Mouse (Mus musculus) thymus, postnatal 10 days (tissue): ENCODE data around the gene Dirc2.

Experiments
- DNase-seq, 2 experiments: peaks; one replicate each; pipeline ENCODE4 v3.0.0; 2021; ENCODE audit warnings: low spot score in 2 of 2

Gene Dirc2

DNA sequence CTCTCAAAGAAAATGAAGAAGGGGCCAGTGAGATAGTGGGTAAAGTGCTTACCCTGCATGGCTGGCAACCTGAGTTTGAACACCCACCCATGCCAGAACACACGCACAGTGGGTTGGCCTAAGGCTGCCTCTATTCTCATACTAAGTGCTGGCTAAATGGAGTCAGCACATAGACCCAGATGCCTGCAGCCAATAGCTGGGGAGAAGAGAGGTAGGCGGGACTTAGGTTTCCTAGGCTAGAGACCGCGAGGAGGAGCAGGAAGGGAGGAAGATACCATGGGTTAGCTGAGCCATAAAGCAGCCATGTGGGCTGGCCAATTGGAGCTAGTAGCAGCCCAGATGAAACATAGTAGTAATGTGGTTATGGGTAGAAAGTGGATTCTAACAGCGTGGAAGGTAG is 3.4 kb upstream of the Dirc2 start:
- DNase-seq = no peak

DNA sequence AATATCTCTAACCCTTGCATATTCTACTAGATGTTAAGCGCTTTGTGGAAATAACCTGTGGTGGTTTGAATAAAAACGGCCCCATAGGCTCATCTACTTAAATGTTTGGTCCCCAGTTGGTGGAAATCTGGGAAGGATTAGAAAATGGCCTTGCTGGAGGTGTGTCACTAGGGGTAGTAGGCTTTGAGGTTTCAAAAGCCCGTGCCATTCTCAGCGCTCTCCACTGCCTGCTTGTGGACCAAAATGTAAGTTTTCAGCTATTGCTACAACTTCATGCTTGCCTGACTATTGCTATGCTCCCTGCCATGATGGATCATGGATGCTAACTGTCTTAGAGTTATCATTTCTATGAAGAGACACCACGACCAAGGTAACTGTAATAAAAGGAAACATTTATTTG is 2.5 kb upstream of the Dirc2 start:
- no peak for DNase-seq

GRCm38 (mm10) chr16:35771141-35771540 is 2.0 kb upstream of the Dirc2 start:
- no peak for DNase-seq

GRCm38 (mm10) chr16:35769878-35770657 is 912 bp upstream of the Dirc2 start, which contains the start of gene Hspbap1:
Gene Hspbap1 (plus strand): TSS chr16:35770375.
- peak; percentile 90 to 92 for DNase-seq

DNA sequence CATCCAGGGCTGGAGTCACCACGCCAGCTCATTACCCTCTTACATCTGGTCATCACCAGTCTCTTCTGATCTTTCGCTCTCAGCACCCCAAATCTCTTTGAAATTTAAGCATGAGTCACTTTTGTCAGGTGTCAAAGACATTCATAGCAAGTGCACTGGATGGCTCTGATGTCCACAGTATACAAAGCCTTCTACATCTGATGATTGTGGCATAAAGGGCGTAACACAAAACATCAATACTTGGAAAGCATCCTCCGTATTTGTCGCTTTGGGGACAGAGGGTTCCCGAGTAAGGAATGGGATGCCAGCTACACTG is 729 bp downstream of the Dirc2 start:
- no peak for DNase-seq

- no peak for DNase-seq
Observed at GRCm38 (mm10) chr16:35766366-35766765, 2.8 kb downstream of the Dirc2 start.

DNA sequence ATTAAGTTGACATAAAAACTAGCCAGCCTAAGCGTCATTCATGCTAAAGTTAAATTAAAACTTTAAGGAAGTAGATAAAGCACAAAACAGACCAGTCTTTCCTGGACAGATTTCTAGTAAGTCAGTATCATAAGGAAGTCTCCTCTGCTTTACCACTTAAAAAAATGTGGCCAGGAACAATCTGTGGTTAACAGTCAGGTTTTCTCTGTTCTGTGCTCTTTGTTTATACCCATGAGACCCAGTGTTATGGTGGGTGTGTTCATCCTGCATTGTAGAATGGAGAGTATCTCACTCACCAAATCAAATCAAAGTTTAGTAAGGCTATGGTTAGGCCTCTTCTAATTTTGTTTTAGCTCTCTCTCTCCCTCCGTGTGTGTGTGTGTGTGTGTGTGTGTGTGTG is 3.7 kb downstream of the Dirc2 start:
- DNase-seq = no peak

DNA sequence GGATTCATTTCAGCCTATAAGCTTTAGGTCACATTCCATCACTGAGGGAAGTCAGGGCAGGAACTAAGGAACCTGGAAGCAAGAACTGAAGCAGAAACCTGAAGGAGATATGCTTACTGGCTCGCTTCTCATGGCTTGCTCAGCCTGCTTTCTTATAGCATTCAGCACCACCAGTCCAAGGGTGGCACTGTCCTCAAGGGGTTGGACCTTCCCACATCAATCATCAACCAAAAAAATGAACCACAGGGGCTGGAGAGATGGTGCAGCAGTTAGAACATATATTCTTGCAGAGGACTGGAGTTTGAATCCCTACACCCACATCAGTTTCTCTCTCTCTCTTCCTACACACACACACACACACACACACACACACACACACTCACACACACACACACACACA is 4.2 kb downstream of the Dirc2 start:
- no peak for DNase-seq

GRCm38 (mm10) chr16:35763590-35764296 is 5.4 kb downstream of the Dirc2 start:
- no peak for DNase-seq

GRCm38 (mm10) chr16:35759401-35759800 is 9.8 kb downstream of the Dirc2 start:
- DNase-seq = no peak

- no peak for DNase-seq
Observed at GRCm38 (mm10) chr16:35756697-35757096, 12.5 kb downstream of the Dirc2 start.

- DNase-seq = no peak
Observed at GRCm38 (mm10) chr16:35755502-35756334, 13.4 kb downstream of the Dirc2 start.

GRCm38 (mm10) chr16:35753926-35754325 is 15.2 kb downstream of the Dirc2 start:
- no peak for DNase-seq

DNA sequence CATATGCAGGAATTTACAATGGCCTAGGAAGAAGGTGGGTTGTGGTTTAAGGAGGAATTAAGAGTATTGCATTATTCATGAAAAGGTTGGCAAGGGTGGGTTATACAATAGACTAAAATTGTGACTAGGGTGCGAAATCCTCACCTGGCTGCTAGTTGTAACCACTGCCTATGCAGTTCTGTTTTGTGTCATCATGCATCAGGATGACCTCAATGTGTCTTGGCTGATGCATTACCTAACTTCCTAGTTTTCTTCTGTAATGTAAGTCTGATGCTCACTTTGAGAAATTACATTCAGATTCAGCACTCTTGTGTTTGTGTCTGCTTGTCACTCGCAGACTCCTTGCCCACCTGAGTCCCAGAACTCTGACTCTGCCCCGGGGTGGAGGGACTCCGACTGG is 17.3 kb downstream of the Dirc2 start:
- DNase-seq = no peak

GRCm38 (mm10) chr16:35749385-35749784 is 19.8 kb downstream of the Dirc2 start:
- no peak for DNase-seq

- DNase-seq = no peak
Observed at GRCm38 (mm10) chr16:35748237-35748603, 20.9 kb downstream of the Dirc2 start.

DNA sequence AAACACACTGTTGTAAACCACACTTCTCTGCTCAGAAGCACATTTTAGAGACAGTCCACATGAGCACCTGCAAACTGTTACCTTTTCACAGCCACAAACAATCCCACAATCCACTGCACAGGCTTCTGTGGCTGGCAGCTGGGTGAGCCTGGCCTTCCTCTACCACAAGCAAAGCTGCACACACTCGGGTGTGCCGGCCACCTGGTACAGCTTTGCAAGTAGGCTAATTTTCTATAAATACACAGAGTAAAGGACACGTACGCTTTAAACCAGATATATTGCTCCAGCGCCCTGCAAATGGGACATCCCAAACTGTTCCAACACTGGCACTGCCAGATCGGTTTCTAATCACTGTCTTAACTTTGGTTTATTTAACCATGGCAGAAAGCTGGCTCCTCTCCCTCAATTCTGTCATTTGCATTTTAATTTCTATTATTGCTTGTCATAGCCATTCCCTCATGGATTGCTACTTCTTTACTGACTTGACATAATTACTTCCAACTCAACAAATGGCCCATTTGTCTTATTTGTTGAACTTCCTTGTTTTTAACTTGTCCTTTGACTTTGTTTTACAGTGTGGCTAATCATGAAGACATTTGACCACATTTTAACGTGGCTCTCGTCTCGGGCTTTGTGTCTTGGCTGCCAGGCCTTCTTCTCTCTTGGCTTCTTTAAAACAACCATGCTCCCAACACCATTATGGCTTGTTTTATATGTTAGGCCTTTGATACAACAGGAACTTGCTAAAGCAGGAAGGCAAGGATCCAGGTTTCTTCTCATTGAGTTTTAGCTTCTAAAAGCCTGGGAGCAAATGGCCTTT is 21.5 kb downstream of the Dirc2 start:
- peak; percentile 69 to 79 for DNase-seq

DNA sequence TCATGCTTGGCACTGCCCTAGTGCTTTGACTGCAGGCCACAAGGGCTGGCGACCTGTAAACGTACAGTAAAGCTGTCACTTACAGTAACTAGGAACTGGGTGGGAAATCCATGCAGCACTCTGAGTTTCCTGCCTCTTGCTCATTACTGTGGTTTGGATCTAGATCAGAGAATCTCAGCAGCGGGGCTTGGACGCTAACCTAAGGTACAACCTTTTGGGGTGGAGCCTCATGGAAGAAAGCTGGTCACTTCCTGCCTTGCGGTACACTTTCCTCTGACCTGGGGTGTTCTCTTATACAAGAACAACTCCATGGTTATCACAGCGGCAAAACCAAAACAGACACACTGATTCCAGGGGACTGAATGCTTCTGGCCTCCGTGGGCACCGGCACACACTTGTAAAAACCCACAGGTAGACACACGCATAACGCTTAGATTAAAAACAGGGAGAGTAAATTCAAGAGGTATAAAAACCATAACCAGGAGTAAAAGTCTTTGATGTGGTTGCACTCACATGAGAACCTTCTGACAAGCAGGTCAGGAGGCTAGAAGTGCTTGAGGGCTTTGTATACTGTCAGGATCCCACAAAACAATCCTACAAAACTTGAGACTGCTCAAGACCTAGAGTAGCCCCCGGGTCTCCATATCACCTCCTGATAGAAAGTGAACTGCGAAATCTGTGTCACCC is 26.8 kb downstream of the Dirc2 start:
- DNase-seq = peak in 1 of 2 experiments; percentile 23

- peak; percentile 28 to 52 for DNase-seq
Observed at GRCm38 (mm10) chr16:35741621-35742020, 27.5 kb downstream of the Dirc2 start.

DNA sequence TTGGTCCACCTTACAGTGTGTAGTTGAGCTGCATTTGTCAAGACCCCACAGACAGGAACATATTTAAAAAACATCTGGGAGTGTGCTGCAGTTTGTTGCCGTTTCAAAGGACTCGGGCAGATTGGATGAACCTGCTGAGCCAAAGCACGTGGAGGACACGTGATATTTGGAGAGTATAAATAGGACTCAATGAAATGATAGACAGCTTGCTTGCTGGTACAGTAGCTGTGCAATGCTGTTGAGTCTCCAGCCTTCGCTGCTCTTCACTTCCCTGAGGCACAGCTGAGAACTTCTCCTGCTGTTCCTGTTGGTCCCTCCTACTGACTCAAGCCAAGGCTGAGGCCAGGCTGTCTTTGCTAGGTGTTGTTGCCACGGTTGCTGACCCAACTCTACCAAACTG is 28.2 kb downstream of the Dirc2 start:
- DNase-seq = no peak

DNA sequence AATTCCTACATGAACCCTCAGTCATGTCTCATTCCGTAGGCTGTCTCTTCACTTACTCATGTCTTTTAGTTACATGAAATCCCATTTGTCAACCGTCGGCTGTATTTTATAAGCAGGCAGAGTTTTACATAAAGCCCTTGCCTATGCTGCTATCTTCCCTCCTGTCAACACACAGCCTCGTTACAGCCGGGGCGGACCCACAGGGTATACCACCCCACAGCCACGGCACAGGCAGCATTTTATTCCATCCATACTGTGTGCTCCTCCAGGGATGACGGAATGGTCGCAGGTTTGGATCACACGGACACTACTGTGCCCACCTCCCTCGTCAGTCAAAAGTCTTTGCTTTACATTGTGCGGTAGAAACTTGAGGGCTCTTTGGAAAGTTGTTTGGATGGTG is 28.8 kb downstream of the Dirc2 start:
- DNase-seq = no peak
